Mouse (Mus musculus): ENCODE data around the gene Cln6. TPM values are rescaled to one million over a fixed set of nuclear protein-coding genes. Genes with fewer than 3 reads are reported as not detected.
"Not testable (repeated sequence)": the region's sequence is repeated elsewhere in the genome, so short reads cannot be mapped to it uniquely, and the experiment has no call there.

Cln6 gene
- total RNA-seq, 2 experiments from 2014 or later: 16.0 to 17.0 TPM

- intact Hi-C loops (cut with DNase I): loop anchor here (5.0 kb wide), 2 partner anchors 46 to 86 kb away; no protein-coding TSS in a partner anchor
- DNase-seq: no peak
These were observed 10.5 kb upstream of the Cln6 start for GRCm38 (mm10) chr9:62827939-62828652.

GRCm38 (mm10) chr9:62828662-62829086 is 9.9 kb upstream of the Cln6 start:
- intact Hi-C loops (cut with DNase I): loop anchor here (5.0 kb wide), 2 partner anchors 46 to 86 kb away; no protein-coding TSS in a partner anchor
- DNase-seq: peak; percentile 98 to 99

- no peak for DNase-seq
- intact Hi-C loops (cut with DNase I): loop anchor here (5.0 kb wide), 2 partner anchors 48 to 88 kb away; no protein-coding TSS in a partner anchor
These were observed 8.7 kb upstream of the Cln6 start for GRCm38 (mm10) chr9:62829877-62830276.

GRCm38 (mm10) chr9:62834906-62835305 is 3.7 kb upstream of the Cln6 start:
- no peak for DNase-seq
- intact Hi-C loops (cut with DNase I): no loop called here

- intact Hi-C loops (cut with DNase I): no loop called here
- no peak for DNase-seq
These were observed 2.7 kb upstream of the Cln6 start for GRCm38 (mm10) chr9:62835705-62836446.

- intact Hi-C loops (cut with DNase I): no loop called here
- DNase-seq: no peak
These were observed 974 bp upstream of the Cln6 start for GRCm38 (mm10) chr9:62837611-62838010.

GRCm38 (mm10) chr9:62838146-62838505 is 459 bp upstream of the Cln6 start:
- DNase-seq: no peak
- intact Hi-C loops (cut with DNase I): no loop called here

GRCm38 (mm10) chr9:62839172-62839770 is 686 bp downstream of the Cln6 start:
- intact Hi-C loops (cut with DNase I): no loop called here

GRCm38 (mm10) chr9:62843356-62844024 is 4.9 kb downstream of the Cln6 start:
- DNase-seq: no peak
- intact Hi-C loops (cut with DNase I): loop anchor here (10.0 kb wide), 1 partner anchor 761 kb away; the partner anchor contains the start of genes Aagab and Iqch

More at GRCm38 (mm10) chr9:62839172-62839770, 686 bp downstream of the Cln6 start:
- DNase-seq: no peak

GRCm38 (mm10) chr9:62844461-62844860 is 5.9 kb downstream of the Cln6 start:
- DNase-seq: no peak
- intact Hi-C loops (cut with DNase I): loop anchor here (10.0 kb wide), 1 partner anchor 760 kb away; the partner anchor contains the start of genes Aagab and Iqch

GRCm38 (mm10) chr9:62847694-62848093 is 9.1 kb downstream of the Cln6 start:
- intact Hi-C loops (cut with DNase I): loop anchor here (1.0 to 10.0 kb wide), 3 partner anchors 131 to 757 kb away; partner anchors contain the start of genes Aagab and Iqch
- peak; percentile 90 to 94 for DNase-seq

GRCm38 (mm10) chr9:62848641-62849040 is 10.1 kb downstream of the Cln6 start:
- no peak for DNase-seq
- intact Hi-C loops (cut with DNase I): loop anchor here (10.0 kb wide), 1 partner anchor 756 kb away; the partner anchor contains the start of genes Aagab and Iqch

- intact Hi-C loops (cut with DNase I): no loop called here
- no peak for DNase-seq
These were observed 13.0 kb downstream of the Cln6 start for GRCm38 (mm10) chr9:62851571-62851970.

GRCm38 (mm10) chr9:62854483-62854882 is 15.9 kb downstream of the Cln6 start:
- no peak for DNase-seq
- intact Hi-C loops (cut with DNase I): no loop called here

GRCm38 (mm10) chr9:62857216-62857615 is 18.6 kb downstream of the Cln6 start:
- DNase-seq: no peak
- intact Hi-C loops (cut with DNase I): no loop called here

GRCm38 (mm10) chr9:62857719-62858261 is 19.2 kb downstream of the Cln6 start, which contains the start of gene Calml4:
TSS of gene Calml4 (plus strand) at chr9:62858080.
- intact Hi-C loops (cut with DNase I): no loop called here
- DNase-seq: peak; percentile 72 to 84

GRCm38 (mm10) chr9:62858266-62859019 is 19.9 kb downstream of the Cln6 start:
- intact Hi-C loops (cut with DNase I): no loop called here
- no peak for DNase-seq

GRCm38 (mm10) chr9:62860102-62860501 is 21.5 kb downstream of the Cln6 start:
- intact Hi-C loops (cut with DNase I); DNase-seq: not testable (repeated sequence)

- intact Hi-C loops (cut with DNase I): no loop called here
- DNase-seq: no peak
These were observed 22.3 kb downstream of the Cln6 start for GRCm38 (mm10) chr9:62860866-62861265.

Measured in heart, postnatal 14 days (tissue).